Mouse (Mus musculus) forebrain, embryonic 14.5 days (tissue): ENCODE data around the gene 1700025G04Rik. TPM values are rescaled to one million over a fixed set of nuclear protein-coding genes. Genes with fewer than 3 reads are reported as not detected.

Source experiments
- ATAC-seq: fragments of 200-750 bp; cut with Nextera tagmentation; 2 replicates; pipeline ENCODE4 v1.8.0; 2017; ENCODE audit warnings: mild to moderate bottlenecking, moderate library complexity
- DNase-seq: peaks from one replicate; pipeline ENCODE4 v3.0.0-alpha.2; 2015; ENCODE audit warnings: low spot score
- H3K27ac ChIP-seq: fragments of 300-500 bp; sonication (generic); 2 replicates; pipeline ENCODE4 v1.5.1; 2014; ENCODE audit warnings: low read depth, mild to moderate bottlenecking, control low read depth, low read length, moderate library complexity
- H3K27me3 ChIP-seq: fragments of 300-500 bp; sonication (generic); replicated peaks from 2 replicates; pipeline ENCODE4 v1.6.1; 2014; ENCODE audit warnings: low read length, control low read depth, mixed read lengths; ENCODE audit not compliant: control insufficient read depth, insufficient read depth
- H3K36me3 ChIP-seq: fragments of 300-500 bp; sonication (generic); 2 replicates; pipeline ENCODE4 v1.6.1; 2014; ENCODE audit warnings: low read length, control low read depth; ENCODE audit not compliant: control insufficient read depth, insufficient read depth
- H3K4me1 ChIP-seq: fragments of 300-500 bp; sonication (generic); 2 replicates; pipeline ENCODE4 v1.6.1; 2014; ENCODE audit warnings: antibody characterized with exemption, low read length, control low read depth; ENCODE audit not compliant: control insufficient read depth, insufficient read depth
- H3K4me2 ChIP-seq: fragments of 300-500 bp; sonication (generic); 2 replicates; pipeline ENCODE4 v1.6.1; 2014; ENCODE audit warnings: mild to moderate bottlenecking, control low read depth, low read length
- H3K4me3 ChIP-seq: fragments of 300-500 bp; sonication (generic); 2 replicates; pipeline ENCODE4 v1.5.1; 2014; ENCODE audit warnings: low read depth, low read length, control low read depth
- H3K9ac ChIP-seq: fragments of 300-500 bp; sonication (generic); 2 replicates; pipeline ENCODE4 v1.6.1; 2014; ENCODE audit warnings: mild to moderate bottlenecking, low read length, control low read depth, moderate library complexity
- H3K9me3 ChIP-seq: fragments of 300-500 bp; sonication (generic); replicated peaks from 2 replicates; pipeline ENCODE4 v1.6.1; 2016; ENCODE audit warnings: low read length, control low read depth, mixed read lengths; ENCODE audit not compliant: control insufficient read depth
- WGBS: fragments of 180-500 bp; shearing (Covaris S2); extraction: QIAGEN DNeasy Blood & Tissue Kit; methylation state at CpG from one replicate; pipeline ENCODE4 v1.1.7; 2014; 5-methylcytosine and 5-hydroxymethylcytosine counted together
- polyA plus RNA-seq: library from polyadenylated mRNA; unstranded; fragments of >200 nt; fragmentation: Nextera tagmentation; extraction: Ambion mirVana; gene quantifications from 2 replicates; pipeline ENCODE4 v1.2.1, GENCODE M21; 2014

Gene 1700025G04Rik
- 25.3 and 28.5 TPM in 2 replicates for polyA plus RNA-seq

DNA sequence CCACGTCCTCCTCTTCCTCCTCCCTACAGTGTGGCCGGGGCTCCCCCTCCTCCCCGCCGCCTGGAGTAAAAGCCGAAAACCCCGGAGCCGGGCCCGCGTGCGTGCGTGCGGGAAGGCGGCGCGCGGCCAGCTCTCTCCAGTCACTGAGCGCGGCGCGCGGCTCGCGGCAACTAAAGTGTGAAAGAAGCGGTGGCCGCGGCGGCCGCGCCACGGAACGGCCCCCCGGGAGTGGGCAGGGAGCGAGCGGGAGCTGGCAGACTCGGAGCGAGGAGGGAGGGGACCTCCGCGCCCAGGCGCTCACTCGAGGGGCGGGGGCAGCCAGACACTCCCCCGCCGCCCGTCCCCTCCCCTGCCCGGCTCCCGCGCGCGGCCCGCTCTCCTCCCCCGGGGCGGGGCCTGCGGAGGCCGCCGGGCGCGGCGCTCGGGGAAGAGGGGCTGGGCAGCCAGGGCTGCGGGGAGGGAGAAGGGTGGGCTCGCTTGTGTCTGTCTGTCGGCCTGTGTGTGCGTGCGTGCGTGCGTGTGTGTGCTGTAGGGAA lies at the start of gene 1700025G04Rik:
Gene 1700025G04Rik (minus strand): TSS at position 108 of the 536 bp plus-strand sequence.
- ATAC-seq (peak; percentile 93), DNase-seq (peak; percentile 92)
- H3K27me3 ChIP-seq: no peaks in the 10 kb centered on the region
- H3K4me3 ChIP-seq: peak within 1 kb of the TSS; percentile 89
- H3K27ac ChIP-seq: peak within 1 kb of the TSS; percentile 97
- peak within 1 kb of the TSS; percentile 79 for H3K4me2 ChIP-seq
- H3K36me3 ChIP-seq: no peaks in the 10 kb centered on the region
- no peaks in the 10 kb centered on the region for H3K9me3 ChIP-seq
- peak within 1 kb of the TSS; percentile 94 for H3K9ac ChIP-seq
- H3K4me1 ChIP-seq: peaks cover 32% of the 10 kb centered on the region
- WGBS: under 1% methylated on average over 27 of the region's 66 CpGs

- no peaks in the 10 kb centered on the region for H3K4me1 ChIP-seq
- H3K4me3 ChIP-seq: no peak overlapping the region
- no peak overlapping the region for H3K4me2 ChIP-seq
- 0 out of 2 replicates have a peak, but pooled peaks cover 4% of the 10 kb centered on the region for H3K9me3 ChIP-seq
- no peak for DNase-seq
- WGBS: 88% methylated on average over 4 of the region's 4 CpGs
- no peak for ATAC-seq
- no peaks in the 10 kb centered on the region for H3K27me3 ChIP-seq
- H3K9ac ChIP-seq: no peak overlapping the region
- no peaks in the 10 kb centered on the region for H3K36me3 ChIP-seq
- H3K27ac ChIP-seq: no peak overlapping the region
Observed at GRCm38 (mm10) chr1:152139496-152139895, 49.6 kb upstream of the 1700025G04Rik start.

- H3K27me3 ChIP-seq: no peaks in the 10 kb centered on the region
- peak overlapping the region; percentile 29; the same call in 1 of the 2 replicates for H3K27ac ChIP-seq
- H3K4me3 ChIP-seq: no peak overlapping the region
- peak; percentile 72 for ATAC-seq
- no peaks in the 10 kb centered on the region for H3K9me3 ChIP-seq
- H3K4me2 ChIP-seq: peak overlapping the region; percentile 3; the same call in 1 of the 2 replicates
- no peak overlapping the region for H3K9ac ChIP-seq
- H3K4me1 ChIP-seq: no peaks in the 10 kb centered on the region
- 61% methylated on average over 15 of the region's 15 CpGs for WGBS
- H3K36me3 ChIP-seq: no peaks in the 10 kb centered on the region
- peak; percentile 74 for DNase-seq
Observed at GRCm38 (mm10) chr1:152130029-152130727, 40.3 kb upstream of the 1700025G04Rik start.

DNA sequence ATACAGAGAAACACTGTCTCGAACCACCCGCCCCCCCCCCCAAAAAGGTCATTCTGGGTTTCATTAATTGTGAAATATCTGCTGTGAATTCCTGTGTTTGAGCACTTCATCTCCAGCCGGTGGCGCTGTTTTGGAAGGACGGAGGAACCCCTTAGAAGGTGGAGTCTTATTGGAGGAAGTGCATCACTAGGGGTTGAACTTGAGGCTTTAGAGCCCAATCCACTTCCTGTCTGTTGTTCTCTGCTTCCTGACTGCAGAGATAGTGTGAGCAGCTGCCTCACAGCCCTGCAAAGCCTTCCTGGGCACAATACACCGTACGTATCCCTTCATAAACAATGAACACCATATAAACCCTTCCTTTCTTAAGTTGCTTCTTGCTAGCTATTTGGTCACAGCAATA lies 35.5 kb upstream of the 1700025G04Rik start:
- no peak overlapping the region for H3K4me2 ChIP-seq
- no peaks in the 10 kb centered on the region for H3K4me1 ChIP-seq
- ATAC-seq (no peak), DNase-seq (no peak)
- no peak overlapping the region for H3K9ac ChIP-seq
- H3K9me3 ChIP-seq: no peaks in the 10 kb centered on the region
- no peaks in the 10 kb centered on the region for H3K27me3 ChIP-seq
- no peak overlapping the region for H3K27ac ChIP-seq
- WGBS: 93% methylated on average over 7 of the region's 7 CpGs
- no peaks in the 10 kb centered on the region for H3K36me3 ChIP-seq
- H3K4me3 ChIP-seq: no peak overlapping the region

DNA sequence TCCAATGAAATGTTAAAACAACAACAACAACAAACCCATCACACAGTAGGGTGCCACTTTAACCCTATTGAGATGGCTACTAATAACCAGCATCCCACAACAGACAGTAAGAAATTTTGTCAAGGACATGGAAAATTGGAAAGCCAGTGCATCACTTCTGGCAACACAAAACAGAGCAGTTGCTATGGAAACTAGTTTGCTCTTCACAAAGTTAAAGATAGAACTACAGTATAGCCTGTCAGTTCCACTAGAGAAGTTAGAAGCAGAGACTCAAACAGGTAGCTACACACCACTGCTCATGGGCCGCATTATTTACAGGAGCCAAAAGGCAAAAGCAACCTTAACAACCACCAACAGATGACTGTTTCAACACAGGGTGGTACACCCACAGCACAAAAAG lies 20.2 kb upstream of the 1700025G04Rik start:
- H3K27me3 ChIP-seq: no peaks in the 10 kb centered on the region
- H3K9me3 ChIP-seq: no peaks in the 10 kb centered on the region
- H3K4me2 ChIP-seq: no peak overlapping the region
- 94% methylated on average over 1 of the region's 1 CpGs for WGBS
- ATAC-seq (no peak), DNase-seq (no peak)
- H3K9ac ChIP-seq: no peak overlapping the region
- H3K4me1 ChIP-seq: no peaks in the 10 kb centered on the region
- H3K4me3 ChIP-seq: no peak overlapping the region
- no peak overlapping the region for H3K27ac ChIP-seq
- no peaks in the 10 kb centered on the region for H3K36me3 ChIP-seq

DNA sequence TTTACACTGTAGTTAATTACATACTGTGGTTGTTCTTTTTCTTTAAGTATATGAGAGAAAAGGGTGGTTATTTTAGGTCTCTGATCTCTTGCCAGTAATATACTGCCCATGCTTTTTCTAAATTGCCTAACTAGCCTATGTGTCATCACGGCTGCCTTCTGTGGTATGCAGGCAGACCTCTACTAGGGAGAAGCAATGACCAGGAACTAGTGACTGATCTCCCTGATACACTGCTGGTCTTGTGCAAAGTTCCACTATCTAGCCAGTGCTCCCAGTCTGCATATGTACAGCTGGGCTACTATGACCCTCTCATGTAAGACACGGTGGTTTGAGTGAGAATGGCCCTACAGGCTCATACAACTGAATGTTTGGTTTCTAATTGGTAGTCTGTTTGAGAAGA lies 16.2 kb upstream of the 1700025G04Rik start:
- H3K4me3 ChIP-seq: no peak overlapping the region
- ATAC-seq (no peak), DNase-seq (no peak)
- H3K9me3 ChIP-seq: no peaks in the 10 kb centered on the region
- 0 out of 2 replicates have a peak, but pooled peaks cover 2% of the 10 kb centered on the region for H3K4me1 ChIP-seq
- WGBS: 86% methylated on average over 2 of the region's 2 CpGs
- H3K27ac ChIP-seq: no peak overlapping the region
- no peaks in the 10 kb centered on the region for H3K36me3 ChIP-seq
- H3K27me3 ChIP-seq: no peaks in the 10 kb centered on the region
- H3K9ac ChIP-seq: no peak overlapping the region
- no peak overlapping the region for H3K4me2 ChIP-seq

- no peaks in the 10 kb centered on the region for H3K27me3 ChIP-seq
- ATAC-seq (no peak), DNase-seq (no peak)
- no peak overlapping the region for H3K9ac ChIP-seq
- H3K36me3 ChIP-seq: no peaks in the 10 kb centered on the region
- 0 out of 2 replicates have a peak, but pooled peaks cover 2% of the 10 kb centered on the region for H3K4me1 ChIP-seq
- WGBS: 92% methylated on average over 1 of the region's 1 CpGs
- H3K4me3 ChIP-seq: no peak overlapping the region
- H3K27ac ChIP-seq: no peak overlapping the region
- H3K9me3 ChIP-seq: no peaks in the 10 kb centered on the region
- H3K4me2 ChIP-seq: no peak overlapping the region
Observed at GRCm38 (mm10) chr1:152105246-152105645, 15.3 kb upstream of the 1700025G04Rik start.

GRCm38 (mm10) chr1:152101746-152102145 lies 11.8 kb upstream of the 1700025G04Rik start:
- no peaks in the 10 kb centered on the region for H3K9me3 ChIP-seq
- peak; percentile 33 for DNase-seq
- no peak for ATAC-seq

DNA sequence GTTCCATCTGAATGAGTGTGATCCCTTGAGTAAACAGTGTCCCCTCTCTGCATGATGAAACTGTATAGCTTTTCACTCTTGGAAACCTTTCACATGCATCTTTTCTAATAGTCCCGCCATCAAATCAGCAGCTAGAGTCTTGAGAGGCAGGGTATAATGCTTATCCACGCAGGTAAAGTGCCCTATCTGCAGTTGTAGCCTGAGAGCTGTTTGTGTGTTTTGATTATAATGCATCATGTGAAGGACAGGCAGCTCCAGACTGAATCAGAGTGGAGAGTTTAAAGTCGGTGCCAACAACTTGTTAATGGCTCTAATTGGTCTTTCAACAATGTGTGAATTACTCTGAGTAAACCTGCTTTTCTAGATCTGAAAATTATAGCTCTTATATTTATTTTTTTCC lies 6.1 kb upstream of the 1700025G04Rik start:
- H3K27ac ChIP-seq: no peak overlapping the region
- no peaks in the 10 kb centered on the region for H3K36me3 ChIP-seq
- no peak for ATAC-seq
- H3K4me3 ChIP-seq: no peak overlapping the region
- WGBS: 58% methylated on average over 3 of the region's 3 CpGs
- no peak for DNase-seq
- no peaks in the 10 kb centered on the region for H3K27me3 ChIP-seq
- no peak overlapping the region for H3K9ac ChIP-seq
- H3K9me3 ChIP-seq: no peaks in the 10 kb centered on the region
- no peak overlapping the region for H3K4me2 ChIP-seq
- no peaks in the 10 kb centered on the region for H3K4me1 ChIP-seq

More at GRCm38 (mm10) chr1:152101746-152102145, 11.8 kb upstream of the 1700025G04Rik start:
- Histone ChIP-seq H3K4me3 (no peak overlapping the region), H3K4me1 (0 out of 2 replicates have a peak, but pooled peaks cover 2% of the 10 kb centered on the region), H3K27ac (no peak overlapping the region), H3K36me3 (no peaks in the 10 kb centered on the region), H3K27me3 (no peaks in the 10 kb centered on the region), H3K4me2 (no peak overlapping the region), H3K9ac (no peak overlapping the region)
- 20% methylated on average over 5 of the region's 5 CpGs for WGBS
